Mouse (Mus musculus): ENCODE results near the gene Ly6g6f.

- TF ChIP-seq GATA1 (IDR thresholded peaks at IDR 0.05; ENCODE audit: low read length) (no peak), TAL1 (IDR thresholded peaks at IDR 0.05; ENCODE audit: low read length) (no peak)
These were observed 29.9 kb upstream of the Ly6g6f start, which contains the start of gene Ly6g5b for GRCm38 (mm10) chr17:35115046-35116019.
